ENCODE assay signal across 14 mouse cellular contexts in the genomic region with DNA sequence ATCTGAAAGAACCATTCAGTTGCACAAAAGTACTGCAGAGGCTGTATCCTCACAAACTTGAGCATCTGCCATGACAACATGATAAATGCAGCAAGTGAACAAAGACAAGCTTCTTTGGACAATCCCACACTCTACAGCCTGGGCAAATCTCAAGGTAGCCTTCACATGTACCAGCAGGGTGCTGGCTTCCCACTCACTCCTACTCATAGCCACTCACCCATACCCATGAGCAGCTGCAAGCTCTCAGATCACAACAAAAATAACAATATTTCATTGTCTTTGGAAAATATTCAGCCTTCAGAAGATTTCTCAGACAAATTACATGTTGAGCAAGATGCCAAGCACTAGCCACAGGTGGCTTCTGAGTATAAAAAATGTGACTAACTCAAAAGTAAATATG.
DNase-seq lines count a peak whose midpoint lies in the region.
"Had no signal": no experiment of that assay in that cellular context is flagged by ENCODE, and none has a peak within 500 bp of the region (broad histone marks: within the 10 kb centered on the region; RNA-seq: fewer than 3 reads in every experiment).

No protein-coding gene starts in this region.

- DNase-seq in Muller cell, postnatal 12 days (ENCODE audit: inconsistent ontology term): peak; percentile 32
- DNase-seq in testis, postnatal 10 days (ENCODE audit: low spot score): peak; percentile 43
- no peak for DNase-seq in spleen, postnatal 14 days (ENCODE audit: low spot score in 2 of 2)
- DNase-seq in adrenal gland, postnatal 4 days (ENCODE audit: low spot score in 2 of 2): no peak
- DNase-seq in urinary bladder, adult 2 months (ENCODE audit: low spot score): no peak
- DNase-seq: adrenal gland, adult 2 months; adrenal gland, postnatal 10 days; adrenal gland, postnatal 25 days; cerebellum, adult 11-12 months; cerebellum, adult 2 months; cerebellum, adult 9-10 months; cerebellum, postnatal 10 days; cerebellum, postnatal 25 days; forebrain, postnatal 0 days had no signal

Comparison
In these comparisons a context has a peak if more than half of its experiments do, and no peak if none do; other contexts are left out.
1. DNase-seq: peak in Muller cell, postnatal 12 days (single experiment) and testis, postnatal 10 days (single experiment); none in spleen, postnatal 14 days (0 of 2), adrenal gland, postnatal 4 days (0 of 2) and urinary bladder, adult 2 months (single experiment).